Mouse (Mus musculus): ENCODE results near the gene Gpatch8.

GRCm38 (mm10) chr11:102447497-102447896, 108.7 kb downstream of the Gpatch8 start, which contains the start of gene Fam171a2:
- TF ChIP-seq POLR2A (IDR thresholded peaks at IDR 0.05; ENCODE audit: low read depth, low read length) (no peak), E2F4 (IDR thresholded peaks at IDR 0.05; ENCODE audit: insufficient replicate concordance, low read depth, low read length) (no peak), CTCF (conservative IDR thresholded peaks at IDR 0.05 in 1 of 2, IDR thresholded peaks at IDR 0.05 in 1 of 2; ENCODE audit: low read depth in 2 of 2, low read length in 2 of 2) (peak in 1 of 2 experiments; percentile 12; a peak in 1 of 4 replicates), JUN (IDR thresholded peaks at IDR 0.05; ENCODE audit: insufficient read depth, low read depth, low read length) (no peak), USF1 (IDR thresholded peaks at IDR 0.05; ENCODE audit: low read depth, low read length) (no peak), SIN3A (IDR thresholded peaks at IDR 0.05; ENCODE audit: low read length) (no peak), RAD21 (IDR thresholded peaks at IDR 0.05; ENCODE audit: low read depth, low read length) (no peak), MEF2A (IDR thresholded peaks at IDR 0.05; ENCODE audit: borderline replicate concordance, low read depth, low read length) (no peak), KAT2A (IDR thresholded peaks at IDR 0.05; ENCODE audit: insufficient replicate concordance, low read length) (no peak), ZC3H11A (IDR thresholded peaks at IDR 0.05; ENCODE audit: low read depth, low read length) (no peak)

Measured in CH12.LX (cell line).